Mouse (Mus musculus) midbrain, postnatal 0 days (tissue): ENCODE data around the gene Drap1. TPM values are rescaled to one million over a fixed set of nuclear protein-coding genes. Genes with fewer than 3 reads are reported as not detected.
A peak's percentile ranks its signal among the peaks of the same experiment; 100 is the strongest.

ENCODE experiments used
- ATAC-seq: fragments of 200-750 bp; cut with Nextera tagmentation; 2 replicates; pipeline ENCODE4 v1.8.0; 2017; ENCODE audit warnings: moderate number of reproducible peaks, mild to moderate bottlenecking, moderate TSS enrichment, moderate library complexity; ENCODE audit not compliant: low FRiP score
- DNase-seq: peaks from one replicate; pipeline ENCODE4 v3.0.0-alpha.2; 2015; ENCODE audit warnings: low spot score
- H3K27ac ChIP-seq: fragments of 300-500 bp; sonication (generic); 2 replicates; pipeline ENCODE4 v1.5.1; 2014; ENCODE audit warnings: low read depth, mild to moderate bottlenecking, low read length, mixed read lengths
- H3K27me3 ChIP-seq: fragments of 300-500 bp; sonication (generic); 2 replicates; pipeline ENCODE4 v1.6.1; 2014; ENCODE audit warnings: low read length, control low read depth, mixed read lengths; ENCODE audit not compliant: insufficient read depth
- H3K36me3 ChIP-seq: fragments of 300-500 bp; sonication (generic); 2 replicates; pipeline ENCODE4 v1.6.1; 2014; ENCODE audit warnings: low read length, control low read depth, mixed read lengths; ENCODE audit not compliant: insufficient read depth
- H3K4me1 ChIP-seq: fragments of 300-500 bp; sonication (generic); 2 replicates; pipeline ENCODE4 v1.6.1; 2014; ENCODE audit warnings: mild to moderate bottlenecking, control low read depth, antibody characterized with exemption, low read length, mixed read lengths; ENCODE audit not compliant: insufficient read depth
- H3K4me2 ChIP-seq: fragments of 300-500 bp; sonication (generic); 2 replicates; pipeline ENCODE4 v1.6.1; 2014; ENCODE audit warnings: low read depth, mild to moderate bottlenecking, low read length, mixed read lengths; ENCODE audit not compliant: poor library complexity, severe bottlenecking
- H3K4me3 ChIP-seq: fragments of 300-500 bp; sonication (generic); 2 replicates; pipeline ENCODE4 v1.5.1; 2014; ENCODE audit warnings: low read depth, mild to moderate bottlenecking, low read length, moderate library complexity
- H3K9ac ChIP-seq: fragments of 300-500 bp; sonication (generic); replicated peaks from 2 replicates; pipeline ENCODE4 v1.6.1; 2014; ENCODE audit warnings: mild to moderate bottlenecking, low read length, moderate library complexity, mixed read lengths; ENCODE audit not compliant: poor library complexity, severe bottlenecking
- H3K9me3 ChIP-seq: fragments of 300-500 bp; sonication (generic); 2 replicates; pipeline ENCODE4 v1.6.1; 2016; ENCODE audit warnings: low read length, control low read depth
- CTCF ChIP-seq: IDR thresholded peaks from 2 replicates; pipeline ENCODE4 v1.5.1; 2016; ENCODE audit warnings: antibody characterized with exemption, mild to moderate bottlenecking
- WGBS: fragments of 180-500 bp; shearing (Covaris S2); extraction: QIAGEN DNeasy Blood & Tissue Kit; methylation state at CpG from one replicate; pipeline ENCODE4 v1.1.7; 2014; 5-methylcytosine and 5-hydroxymethylcytosine counted together
- polyA plus RNA-seq: library from polyadenylated mRNA; unstranded; fragments of >200 nt; fragmentation: Nextera tagmentation; extraction: Ambion mirVana; gene quantifications from 2 replicates; pipeline ENCODE4 v1.2.1, GENCODE M21; 2015
- total RNA-seq: library from RNA; depleted of rRNA; stranded (reverse); fragments of >200 nt; gene quantifications from 2 replicates; pipeline ENCODE4 v1.2.3, GENCODE M21; 2014

Drap1 gene
- total and polyA plus RNA-seq, 2 experiments from 2014 or later: 203 to 342 TPM

DNA sequence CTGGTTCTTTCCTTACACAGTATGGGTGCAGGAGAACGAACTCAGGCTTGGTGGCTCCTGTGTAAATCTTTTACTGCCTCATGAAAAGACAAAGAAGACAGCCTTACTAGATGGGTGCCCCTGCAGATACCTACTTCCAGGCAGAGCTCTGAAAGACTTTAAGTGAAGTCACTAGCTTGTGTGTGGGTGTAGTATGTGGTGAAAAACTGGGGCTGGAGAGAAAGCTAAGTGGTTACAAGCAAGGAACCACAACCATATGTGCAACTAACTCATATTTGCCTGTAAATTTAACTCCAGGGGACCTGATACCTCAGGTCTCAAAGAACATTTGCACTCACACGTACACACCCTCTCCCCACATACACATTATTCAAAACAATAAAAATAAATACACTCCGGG lies 35.1 kb upstream of the Drap1 start:
- no peak for ATAC-seq
- Histone ChIP-seq H3K4me3 (peak overlapping the region; percentile 74), H3K36me3 (peaks cover 12% of the 10 kb centered on the region), H3K4me1 (peaks cover 18% of the 10 kb centered on the region), H3K27me3 (no peaks in the 10 kb centered on the region), H3K9ac (peak overlapping the region; percentile 77), H3K4me2 (peak overlapping the region; percentile 94), H3K27ac (peak overlapping the region; percentile 76), H3K9me3 (no peaks in the 10 kb centered on the region)
- 30% methylated on average over 3 of the region's 3 CpGs for WGBS
- no peak for TF ChIP-seq CTCF
- no peak for DNase-seq

DNA sequence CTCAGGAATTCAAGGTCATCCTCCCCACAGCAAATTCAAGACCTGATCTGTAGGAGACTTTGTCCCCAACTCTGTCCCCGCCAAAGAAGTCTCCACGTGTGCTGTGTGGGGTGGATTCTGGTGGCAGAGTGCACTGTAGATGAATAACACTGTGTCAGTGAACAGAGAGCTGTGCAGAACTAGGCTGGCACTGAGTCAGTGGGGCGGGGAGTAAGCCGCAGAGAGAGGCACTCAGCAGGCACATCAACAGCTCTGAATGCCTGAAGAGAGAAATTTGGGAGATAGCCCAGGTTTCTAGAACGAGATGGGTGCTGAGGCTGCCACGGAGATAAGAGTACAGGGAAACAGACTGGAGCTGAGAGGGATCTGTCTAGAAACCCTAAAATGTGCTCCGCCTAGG lies 34.2 kb upstream of the Drap1 start:
- Histone ChIP-seq H3K9me3 (no peaks in the 10 kb centered on the region), H3K27ac (no peak overlapping the region), H3K36me3 (peaks cover 17% of the 10 kb centered on the region), H3K9ac (no peak overlapping the region), H3K27me3 (no peaks in the 10 kb centered on the region), H3K4me3 (no peak overlapping the region), H3K4me2 (no peak overlapping the region), H3K4me1 (peaks cover 18% of the 10 kb centered on the region)
- WGBS: 68% methylated on average over 7 of the region's 7 CpGs
- no peak for TF ChIP-seq CTCF
- no peak for DNase-seq
- no peak for ATAC-seq

DNA sequence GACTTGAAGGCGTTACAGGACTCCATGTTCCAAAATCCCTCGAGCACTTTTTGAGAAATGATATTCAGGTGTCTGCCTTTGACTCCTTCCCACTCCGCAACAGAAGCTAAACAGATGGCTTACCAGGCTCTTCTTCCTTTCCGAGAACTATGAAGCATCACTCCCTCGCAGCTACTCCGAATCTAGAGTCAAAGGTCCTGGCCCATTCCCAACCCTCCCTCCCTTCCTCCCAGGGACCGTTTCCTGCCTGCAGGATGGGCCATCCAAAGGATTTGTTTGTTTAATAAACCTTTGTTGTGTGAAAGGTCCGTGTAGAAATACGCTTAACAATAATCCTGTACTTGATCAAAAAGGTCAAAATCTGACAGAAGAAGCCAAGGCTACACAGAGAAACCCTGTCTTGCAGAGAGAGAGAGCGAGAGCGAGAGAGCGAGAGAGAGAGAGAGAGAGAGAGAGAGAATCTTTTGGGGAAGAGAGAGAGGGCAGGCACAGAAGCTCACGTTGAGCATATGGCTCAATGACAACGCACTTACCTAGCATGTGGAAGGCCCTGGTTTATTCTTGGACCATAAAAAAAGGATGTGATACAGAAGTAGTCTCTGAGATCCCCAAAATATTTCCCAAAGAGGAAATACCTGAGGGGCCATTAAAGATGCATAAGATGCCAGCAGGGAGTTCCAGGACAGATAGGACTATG lies 33.1 kb upstream of the Drap1 start, which contains the start of gene Ccdc85b:
TSS of gene Ccdc85b (minus strand) at position 149 of the 697 bp plus-strand sequence.
- peak within 1 kb of the TSS; percentile 92 for H3K4me2 ChIP-seq
- H3K4me1 ChIP-seq: peaks cover 18% of the 10 kb centered on the region
- ATAC-seq (no peak), DNase-seq (no peak)
- no peaks in the 10 kb centered on the region for H3K27me3 ChIP-seq
- H3K9me3 ChIP-seq: no peaks in the 10 kb centered on the region
- no peak for TF ChIP-seq CTCF
- peak within 1 kb of the TSS; percentile 98 for H3K27ac ChIP-seq
- H3K36me3 ChIP-seq: peaks cover 10% of the 10 kb centered on the region; the same call in 1 of the 2 replicates
- 13% methylated on average over 14 of the region's 14 CpGs for WGBS
- H3K9ac ChIP-seq: peak within 1 kb of the TSS; percentile 91
- H3K4me3 ChIP-seq: peak within 1 kb of the TSS; percentile 80

DNA sequence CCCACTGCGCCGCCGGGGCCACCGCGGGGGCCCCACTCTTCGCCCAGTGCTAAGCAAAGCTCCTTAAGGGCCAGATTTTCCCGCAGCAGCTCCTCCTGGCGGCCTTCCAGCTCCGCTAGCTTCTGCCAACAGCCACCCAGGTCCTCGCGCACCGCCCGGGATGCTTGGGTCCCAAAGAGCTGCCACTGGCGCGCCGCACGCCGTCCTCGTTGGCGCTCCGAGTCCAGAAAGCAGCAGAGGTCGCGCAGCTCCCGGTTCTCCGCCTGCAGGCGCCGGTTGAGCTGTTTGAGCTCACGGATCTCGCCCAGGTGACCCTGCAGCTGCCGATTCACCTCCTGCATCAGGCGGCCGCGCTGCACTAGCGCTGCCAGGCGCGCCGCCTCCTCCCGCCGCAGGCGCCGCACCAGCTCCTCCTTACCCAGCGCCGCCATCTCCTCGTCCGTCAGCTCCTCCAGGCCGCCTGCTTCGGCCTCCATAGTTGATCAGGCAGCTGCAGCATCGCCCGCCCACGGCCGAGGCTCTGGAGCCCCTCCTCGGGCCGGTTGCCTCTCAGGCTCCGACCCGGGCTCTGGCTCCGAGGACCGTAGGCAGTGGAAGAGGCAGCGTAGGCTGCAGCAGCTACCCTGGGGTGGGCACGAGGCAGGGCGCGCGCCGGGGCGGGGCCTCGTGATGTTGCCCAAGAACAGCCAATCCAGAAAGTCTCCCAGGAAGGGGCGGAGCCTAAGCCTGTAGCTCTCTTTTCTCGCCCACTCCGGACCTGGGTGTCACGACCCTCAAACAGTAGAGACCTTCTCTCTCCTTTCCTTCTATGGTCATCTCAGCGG lies 32.4 kb upstream of the Drap1 start:
- H3K36me3 ChIP-seq: 0 out of 2 replicates have a peak, but pooled peaks cover 4% of the 10 kb centered on the region
- H3K4me3 ChIP-seq: peak overlapping the region; percentile 80
- DNase-seq (peak; percentile 97), ATAC-seq (peak; percentile 89)
- peak; percentile 40 for TF ChIP-seq CTCF
- H3K9ac ChIP-seq: peak overlapping the region; percentile 91
- no peaks in the 10 kb centered on the region for H3K27me3 ChIP-seq
- peaks cover 18% of the 10 kb centered on the region for H3K4me1 ChIP-seq
- no peaks in the 10 kb centered on the region for H3K9me3 ChIP-seq
- peak overlapping the region; percentile 98 for H3K27ac ChIP-seq
- peak overlapping the region; percentile 92 for H3K4me2 ChIP-seq
- WGBS: under 1% methylated on average over 66 of the region's 70 CpGs

DNA sequence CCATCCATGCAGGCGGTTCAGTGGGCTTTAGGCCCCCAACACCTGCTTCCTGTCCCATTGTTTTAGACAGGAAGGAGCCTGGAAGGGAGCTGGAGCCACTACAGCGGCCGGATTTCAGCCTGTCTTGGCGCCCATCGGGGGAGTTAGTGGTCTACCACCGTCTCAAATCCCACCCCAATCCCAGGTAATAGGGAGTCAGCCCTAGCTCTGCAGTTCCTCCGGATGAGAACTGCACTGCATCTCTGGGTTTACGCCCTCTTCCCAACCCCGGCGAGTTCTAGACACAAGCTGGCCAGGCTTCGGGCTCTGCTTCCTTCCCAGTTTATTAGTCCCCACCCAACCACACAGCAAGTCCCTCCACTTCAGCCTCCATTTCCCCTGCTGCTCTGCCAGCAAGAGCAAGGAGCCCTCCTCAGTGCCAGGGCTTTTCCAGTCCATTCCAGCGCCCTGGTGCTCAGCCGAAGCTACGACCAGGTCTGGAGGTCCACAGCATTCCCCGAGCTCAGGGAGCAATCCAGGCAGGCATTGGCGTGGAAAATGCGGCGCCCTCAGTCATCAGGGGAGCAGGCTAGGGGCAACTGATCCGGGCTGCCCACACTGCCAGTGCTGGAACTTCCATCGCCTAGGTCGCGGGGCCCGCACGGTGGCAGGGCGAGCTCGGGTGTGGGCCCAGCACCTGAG lies 31.6 kb upstream of the Drap1 start:
- H3K27me3 ChIP-seq: no peaks in the 10 kb centered on the region
- H3K4me2 ChIP-seq: peak overlapping the region; percentile 92
- H3K9ac ChIP-seq: peak overlapping the region; percentile 91
- DNase-seq (no peak), ATAC-seq (0 out of 2 replicates have a peak, but pooled peaks have one; percentile 1)
- TF ChIP-seq CTCF: no peak
- peaks cover 16% of the 10 kb centered on the region for H3K4me1 ChIP-seq
- H3K27ac ChIP-seq: peak overlapping the region; percentile 98
- no peaks in the 10 kb centered on the region for H3K9me3 ChIP-seq
- 0 out of 2 replicates have a peak, but pooled peaks cover 4% of the 10 kb centered on the region for H3K36me3 ChIP-seq
- H3K4me3 ChIP-seq: peak overlapping the region; percentile 80
- WGBS: 4% methylated on average over 26 of the region's 26 CpGs
